Mouse (Mus musculus): ENCODE data around the gene Aox3. TPM values are rescaled to one million over a fixed set of nuclear protein-coding genes. Genes with fewer than 3 reads are reported as not detected.

Gene Aox3
- total and polyA plus RNA-seq, 3 experiments: 0.08 to 0.43 (median 0.14) TPM

DNA sequence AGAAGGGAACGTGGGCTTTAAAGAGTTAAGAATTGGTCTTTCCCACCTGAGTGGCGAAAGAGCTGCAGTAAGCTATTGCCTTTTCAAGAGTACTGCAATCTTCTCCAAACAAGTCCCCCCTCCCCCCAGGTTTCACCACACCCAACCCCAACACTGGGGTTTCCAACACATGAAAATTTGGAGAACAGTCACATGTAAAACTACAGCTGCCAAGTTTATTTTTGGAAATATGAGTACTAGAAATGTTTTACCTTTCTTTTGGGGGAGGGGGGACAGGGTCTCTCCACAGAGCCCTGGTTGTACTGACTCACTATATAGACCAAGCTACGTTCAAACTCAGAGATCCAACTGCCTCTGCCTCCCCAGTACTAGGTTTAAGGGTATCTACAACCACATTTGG, 82.1 kb downstream of the Aox3 start:
- Histone ChIP-seq H3K9me3 (replicated peaks; ENCODE audit: low read length) (no peaks in the 10 kb centered on the region), H3K27me3 (replicated peaks) (no peaks in the 10 kb centered on the region), H3K9ac (ENCODE audit: insufficient read depth, low read depth) (peak overlapping the region; percentile 61), H3K4me3 (replicated peaks in 1 of 3; ENCODE audit: low read depth in 2 of 3, low read length in 2 of 3, poor library complexity in 1 of 3) (peak overlapping the region in 2 of 3 experiments; percentile 3 to 42), H3K36me3 (replicated peaks in 1 of 2; ENCODE audit: control insufficient read depth in 1 of 2, insufficient read depth in 1 of 2, low read length in 1 of 2) (no peaks in the 10 kb centered on the region), H3K27ac (ENCODE audit: insufficient read depth, low read depth) (peak overlapping the region; percentile 81), H3K4me1 (ENCODE audit: control insufficient read depth in 1 of 2, insufficient read depth in 2 of 2) (peaks cover 28 to 57% of the 10 kb centered on the region in 2 experiments), H3K4me2 (ENCODE audit: insufficient read depth, low read depth, poor library complexity, severe bottlenecking) (peak overlapping the region; percentile 95), H3K79me2 (replicated peaks; ENCODE audit: control insufficient read depth, extremely low read depth, insufficient read depth, poor library complexity, severe bottlenecking) (no peaks in the 10 kb centered on the region)
- in situ Hi-C loops (cut with MboI; ENCODE audit: low pct_ligation_motif_present, low pct_unique_long_range_greater_than_20kb, low sequenced_read_pairs) (no loop called here), dilution Hi-C loops (cut with MboI; ENCODE audit: extremely low pct_ligation_motif_present, extremely low pct_unique_long_range_greater_than_20kb, low sequenced_read_pairs) (no loop called here)
- peak; percentile 64 for DNase-seq (ENCODE audit: extremely low read depth)
- no peak for TF ChIP-seq GABPA (IDR thresholded peaks at IDR 0.05; ENCODE audit: insufficient replicate concordance, low read depth, low read length)
- TF ChIP-seq MAX (IDR thresholded peaks at IDR 0.05; ENCODE audit: low read length): peak; percentile 55; the same call in 1 of the 2 replicates
- no peak for TF ChIP-seq ELF1 (IDR thresholded peaks at IDR 0.05; ENCODE audit: low read depth, low read length)
- no peak for TF ChIP-seq ZKSCAN1 (IDR thresholded peaks at IDR 0.05; ENCODE audit: borderline replicate concordance, low read depth, low read length)
- peak; percentile 46 for TF ChIP-seq JUND (conservative IDR thresholded peaks at IDR 0.05; ENCODE audit: low read depth, low read length)
- peak; percentile 90 for TF ChIP-seq TCF12 (IDR thresholded peaks at IDR 0.05; ENCODE audit: low read depth, low read length)
- TF ChIP-seq MXI1 (IDR thresholded peaks at IDR 0.05; ENCODE audit: low read depth, low read length): no peak; the same call in 1 of the 2 replicates
- no peak for TF ChIP-seq ZC3H11A (IDR thresholded peaks at IDR 0.05; ENCODE audit: low read depth, low read length)
- no peak for TF ChIP-seq ZNF384 (IDR thresholded peaks at IDR 0.05; ENCODE audit: low read depth, low read length)
- TF ChIP-seq RCOR1 (conservative IDR thresholded peaks at IDR 0.05; ENCODE audit: low read depth, low read length): peak; percentile 45; the same call in 1 of the 2 replicates
- no peak for TF ChIP-seq KAT2A (IDR thresholded peaks at IDR 0.05; ENCODE audit: insufficient replicate concordance, low read length)
- TF ChIP-seq ZMIZ1 (IDR thresholded peaks at IDR 0.05; ENCODE audit: low read depth, low read length): no peak; the same call in 1 of the 2 replicates
- no peak; the same call in 1 of the 2 replicates for TF ChIP-seq CHD1 (IDR thresholded peaks at IDR 0.05; ENCODE audit: low read depth, low read length)
- no peak for TF ChIP-seq NRF1 (IDR thresholded peaks at IDR 0.05; ENCODE audit: low read depth, low read length)
- peak; percentile 99 for TF ChIP-seq MEF2A (IDR thresholded peaks at IDR 0.05; ENCODE audit: borderline replicate concordance, low read depth, low read length)
- peak; percentile 96 for TF ChIP-seq BHLHE40 (IDR thresholded peaks at IDR 0.05; ENCODE audit: low read depth, low read length)
- no peak for TF ChIP-seq USF2 (conservative IDR thresholded peaks at IDR 0.05; ENCODE audit: low read depth, low read length)
- TF ChIP-seq JUN (IDR thresholded peaks at IDR 0.05; ENCODE audit: insufficient read depth, low read depth, low read length): peak; percentile 56
- no peak for TF ChIP-seq E2F4 (IDR thresholded peaks at IDR 0.05; ENCODE audit: insufficient replicate concordance, low read depth, low read length)
- no peak for TF ChIP-seq POLR2AphosphoS2 (IDR thresholded peaks at IDR 0.05; ENCODE audit: low read depth, low read length)
- TF ChIP-seq EP300 (IDR thresholded peaks at IDR 0.05; ENCODE audit: low read length): peak; percentile 88
- peak; percentile 59; the same call in 1 of the 2 replicates for TF ChIP-seq MYC (IDR thresholded peaks at IDR 0.05; ENCODE audit: low read depth, low read length)
- TF ChIP-seq CTCF (conservative IDR thresholded peaks at IDR 0.05 in 1 of 2, IDR thresholded peaks at IDR 0.05 in 1 of 2; ENCODE audit: low read depth in 2 of 2, low read length in 2 of 2): no peak
- TF ChIP-seq NELFE (IDR thresholded peaks at IDR 0.05; ENCODE audit: low read depth, low read length): peak; percentile 54; the same call in 1 of the 2 replicates
- TF ChIP-seq RAD21 (IDR thresholded peaks at IDR 0.05; ENCODE audit: low read depth, low read length): no peak
- TF ChIP-seq PAX5 (IDR thresholded peaks at IDR 0.05; ENCODE audit: low read length): no peak
- peak; percentile 33; the same call in 1 of the 2 replicates for TF ChIP-seq HCFC1 (IDR thresholded peaks at IDR 0.05; ENCODE audit: low read depth, low read length)
- TF ChIP-seq SMC3 (IDR thresholded peaks at IDR 0.05; ENCODE audit: low read depth, low read length): peak; percentile 20; the same call in 1 of the 2 replicates
- peak; percentile 93 for TF ChIP-seq MAZ (IDR thresholded peaks at IDR 0.05; ENCODE audit: low read depth, low read length)
- TF ChIP-seq CHD2 (IDR thresholded peaks at IDR 0.05; ENCODE audit: low read length): peak; percentile 95
- TF ChIP-seq UBTF (IDR thresholded peaks at IDR 0.05; ENCODE audit: low read depth, low read length): no peak
- peak; percentile 67 for TF ChIP-seq SIN3A (IDR thresholded peaks at IDR 0.05; ENCODE audit: low read length)
- no peak for TF ChIP-seq USF1 (IDR thresholded peaks at IDR 0.05; ENCODE audit: low read depth, low read length)
- TF ChIP-seq IRF4 (IDR thresholded peaks at IDR 0.05; ENCODE audit: low read depth, low read length): peak; percentile 86
- TF ChIP-seq ETS1 (conservative IDR thresholded peaks at IDR 0.05; ENCODE audit: low read depth, low read length): peak; percentile 96
- TF ChIP-seq POLR2A (IDR thresholded peaks at IDR 0.05; ENCODE audit: low read depth, low read length): no peak
- no peak; the same call in 1 of the 2 replicates for TF ChIP-seq TBP (conservative IDR thresholded peaks at IDR 0.05; ENCODE audit: low read depth, low read length)
- 0 out of 2 replicates have a peak, but pooled peaks have one; percentile 59 for TF ChIP-seq MAFK (IDR thresholded peaks at IDR 0.05; ENCODE audit: insufficient replicate concordance, low read length)

Measured in CH12.LX (cell line).